Mouse (Mus musculus): ENCODE results near the gene Bloc1s4.

DNA sequence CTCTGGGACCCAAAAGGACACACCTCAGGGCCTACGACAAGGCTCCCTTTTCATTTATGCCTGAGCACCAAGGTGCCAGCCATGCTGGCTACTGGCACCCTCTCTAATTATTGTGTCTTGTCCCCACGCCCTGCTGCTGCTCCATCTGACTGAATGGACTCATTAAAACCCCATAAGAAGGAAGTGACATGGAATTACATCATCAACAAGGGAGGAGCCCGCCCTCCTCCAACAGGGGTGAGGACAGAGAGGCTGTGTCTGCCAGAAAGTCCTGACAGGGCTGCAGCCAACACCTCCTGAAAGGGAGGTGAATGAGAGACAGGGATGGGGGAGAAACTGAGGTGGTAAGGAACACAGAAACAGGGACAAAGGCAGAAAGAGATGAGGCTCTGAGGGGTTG, 17.8 kb downstream of the Bloc1s4 start:
- TF ChIP-seq CTCF (IDR thresholded peaks at IDR 0.05; ENCODE audit: extremely low read depth, insufficient read depth, insufficient read length, insufficient replicate concordance): no peak
- TF ChIP-seq POLR2A (IDR thresholded peaks at IDR 0.05; ENCODE audit: low read depth, low read length): no peak
